Mouse (Mus musculus) limb, embryonic 10.5 days (tissue): ENCODE measurements around the gene Macrod2. TPM values are rescaled to one million over a fixed set of nuclear protein-coding genes. Genes with fewer than 3 reads are reported as not detected.

Experiments
- DNase-seq: peaks from one replicate; pipeline ENCODE4 v3.0.0-alpha.2; 2017; ENCODE audit warnings: low spot score
- H3K27ac ChIP-seq: fragments of 300-500 bp; sonication (generic); 2 replicates; pipeline ENCODE4 v1.5.1; 2016; ENCODE audit warnings: mild to moderate bottlenecking
- H3K27me3 ChIP-seq: fragments of 300-500 bp; sonication (generic); 2 replicates; pipeline ENCODE4 v1.6.1; 2016; ENCODE audit warnings: low read depth, mild to moderate bottlenecking; ENCODE audit not compliant: poor library complexity, severe bottlenecking
- H3K36me3 ChIP-seq: fragments of 300-500 bp; sonication (generic); 2 replicates; pipeline ENCODE4 v1.6.1; 2016; ENCODE audit warnings: mild to moderate bottlenecking, moderate library complexity
- H3K4me1 ChIP-seq: fragments of 300-500 bp; sonication (generic); 2 replicates; pipeline ENCODE4 v1.6.1; 2016
- H3K4me3 ChIP-seq: fragments of 300-500 bp; sonication (generic); 2 replicates; pipeline ENCODE4 v1.5.1; 2016; ENCODE audit warnings: mild to moderate bottlenecking, moderate library complexity
- H3K9me3 ChIP-seq: fragments of 300-500 bp; sonication (generic); replicated peaks from 2 replicates; pipeline ENCODE4 v1.6.1; 2016; ENCODE audit warnings: mild to moderate bottlenecking
- WGBS: fragments of 180-500 bp; shearing (Covaris S2); methylation state at CpG from one replicate; pipeline ENCODE4 v1.1.7; 2016; 5-methylcytosine and 5-hydroxymethylcytosine counted together
- polyA plus RNA-seq: library from polyadenylated mRNA; unstranded; fragments of >200 nt; fragmentation: Nextera tagmentation; extraction: Ambion mirVana; gene quantifications from 2 replicates; pipeline ENCODE4 v1.2.1, GENCODE M21; 2016

Gene Macrod2
- polyA plus RNA-seq, 1 experiment from 2014 or later, result 42.7 TPM

DNA sequence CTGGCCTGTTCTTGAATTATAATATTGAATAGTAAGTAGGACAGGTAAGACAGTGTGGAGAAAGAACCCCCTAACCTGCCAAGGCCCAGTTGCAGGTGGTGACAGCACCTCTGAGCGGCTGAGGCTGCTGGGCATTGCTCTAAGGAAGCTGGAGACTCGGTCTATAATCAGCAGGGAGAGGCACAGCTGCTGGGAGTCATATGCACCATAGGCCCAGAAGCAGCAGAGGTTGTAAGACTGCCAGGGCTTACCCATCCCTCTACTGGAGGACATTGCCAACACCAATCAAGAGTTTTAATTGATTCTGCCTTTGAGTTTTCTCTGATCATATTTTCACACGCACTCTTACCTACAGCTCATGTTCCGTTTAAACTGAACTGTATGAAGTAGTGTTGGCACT, 869.5 kb downstream of the Macrod2 start:
- Histone ChIP-seq H3K36me3 (no peaks in the 10 kb centered on the region), H3K27ac (no peak overlapping the region), H3K27me3 (no peaks in the 10 kb centered on the region), H3K4me1 (peaks cover 15% of the 10 kb centered on the region; the same call in 1 of the 2 replicates), H3K9me3 (no peaks in the 10 kb centered on the region), H3K4me3 (no peak overlapping the region)
- WGBS, result 82% methylated on average over 4 of the region's 4 CpGs
- DNase-seq, result no peak

- no peak for DNase-seq
Observed at GRCm38 (mm10) chr2:141266591-141266990, 871.5 kb downstream of the Macrod2 start.

DNA sequence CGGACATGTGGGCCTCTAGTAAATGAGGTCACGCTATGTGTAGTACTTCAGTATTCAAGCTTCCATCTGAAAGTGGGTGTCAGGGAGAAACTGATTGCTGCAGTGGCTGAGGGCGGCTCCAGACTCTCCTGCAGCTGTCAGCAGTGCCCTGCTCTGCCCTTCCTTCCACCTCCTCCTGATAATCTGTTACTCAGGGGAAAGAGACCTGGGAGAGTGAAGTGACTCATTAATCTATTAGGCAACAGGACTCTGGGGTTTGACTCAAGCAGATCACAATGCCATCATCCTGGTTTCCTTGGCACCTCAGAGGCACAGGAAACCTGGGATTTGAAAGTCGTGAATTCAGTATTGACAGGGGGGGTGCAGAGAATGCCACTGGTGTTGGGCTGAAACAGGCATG, 876.4 kb downstream of the Macrod2 start:
- Histone ChIP-seq H3K9me3 (no peaks in the 10 kb centered on the region), H3K4me1 (peaks cover 32% of the 10 kb centered on the region), H3K27me3 (no peaks in the 10 kb centered on the region), H3K36me3 (no peaks in the 10 kb centered on the region), H3K27ac (peak overlapping the region; percentile 66; the same call in 1 of the 2 replicates), H3K4me3 (no peak overlapping the region)
- peak; percentile 35 for DNase-seq
- WGBS, result 27% methylated on average over 4 of the region's 4 CpGs

More at GRCm38 (mm10) chr2:141266591-141266990, 871.5 kb downstream of the Macrod2 start:
- H3K4me1 ChIP-seq, result peaks cover 18% of the 10 kb centered on the region
- H3K27ac ChIP-seq, result no peak overlapping the region
- no peak overlapping the region for H3K4me3 ChIP-seq
- H3K36me3 ChIP-seq, result no peaks in the 10 kb centered on the region
- no peaks in the 10 kb centered on the region for H3K27me3 ChIP-seq
- H3K9me3 ChIP-seq, result no peaks in the 10 kb centered on the region

- H3K4me1 ChIP-seq, result peaks cover 24% of the 10 kb centered on the region
- no peaks in the 10 kb centered on the region for H3K36me3 ChIP-seq
- no peaks in the 10 kb centered on the region for H3K27me3 ChIP-seq
- no peak for DNase-seq
- no peak overlapping the region; the same call in 1 of the 2 replicates for H3K27ac ChIP-seq
- H3K4me3 ChIP-seq, result no peak overlapping the region
- no peaks in the 10 kb centered on the region for H3K9me3 ChIP-seq
- WGBS, result 31% methylated on average over 4 of the region's 4 CpGs
Observed at GRCm38 (mm10) chr2:141272966-141273365, 877.9 kb downstream of the Macrod2 start.

GRCm38 (mm10) chr2:141274262-141274661, 879.2 kb downstream of the Macrod2 start:
- Histone ChIP-seq H3K4me3 (no peak overlapping the region), H3K4me1 (peaks cover 24% of the 10 kb centered on the region), H3K27ac (no peak overlapping the region), H3K9me3 (no peaks in the 10 kb centered on the region), H3K27me3 (no peaks in the 10 kb centered on the region), H3K36me3 (no peaks in the 10 kb centered on the region)
- WGBS, result 90% methylated on average over 2 of the region's 2 CpGs
- DNase-seq, result no peak

DNA sequence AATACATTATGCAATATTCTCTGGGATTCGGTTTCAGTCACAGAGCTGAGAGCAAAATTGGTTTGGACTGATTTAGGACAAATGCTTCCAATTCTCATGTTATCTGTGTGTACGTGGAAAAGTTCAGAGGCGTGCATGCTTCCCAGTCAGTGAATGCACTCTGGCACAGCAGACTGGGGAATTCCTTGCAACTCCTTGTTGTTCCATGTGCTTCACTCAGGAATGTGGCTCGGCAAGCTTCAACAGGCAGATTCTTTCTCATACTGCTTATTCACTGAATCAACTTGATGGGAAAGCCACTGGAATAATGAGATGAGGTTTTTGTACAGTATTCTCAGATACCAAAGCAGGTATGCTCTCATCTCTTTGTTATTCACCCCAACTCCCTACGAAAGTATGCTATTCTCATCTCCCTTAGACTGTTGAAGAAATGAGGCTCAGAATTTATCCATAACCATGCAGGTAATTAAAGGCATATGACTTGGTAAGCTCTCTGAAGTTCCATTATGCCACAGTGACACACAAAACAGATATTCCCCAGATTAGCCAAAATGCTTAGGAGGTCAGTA, 884.1 kb downstream of the Macrod2 start:
- no peak for DNase-seq
- Histone ChIP-seq H3K36me3 (no peaks in the 10 kb centered on the region), H3K9me3 (no peaks in the 10 kb centered on the region), H3K27me3 (no peaks in the 10 kb centered on the region), H3K4me3 (no peak overlapping the region), H3K4me1 (peaks cover 6% of the 10 kb centered on the region), H3K27ac (0 out of 2 replicates have a peak overlapping the region, but pooled peaks have one; percentile 6)
- WGBS, result 63% methylated on average over 5 of the region's 5 CpGs

GRCm38 (mm10) chr2:141280817-141281216, 885.7 kb downstream of the Macrod2 start:
- H3K27ac ChIP-seq, result no peak overlapping the region
- no peaks in the 10 kb centered on the region for H3K36me3 ChIP-seq
- no peaks in the 10 kb centered on the region for H3K27me3 ChIP-seq
- H3K4me3 ChIP-seq, result no peak overlapping the region
- DNase-seq, result no peak
- H3K4me1 ChIP-seq, result peaks cover 6% of the 10 kb centered on the region
- 89% methylated on average over 1 of the region's 1 CpGs for WGBS
- H3K9me3 ChIP-seq, result no peaks in the 10 kb centered on the region

GRCm38 (mm10) chr2:141286110-141286747, 891.1 kb downstream of the Macrod2 start:
- Histone ChIP-seq H3K36me3 (no peaks in the 10 kb centered on the region), H3K4me1 (peaks cover 37% of the 10 kb centered on the region), H3K27ac (peak overlapping the region; percentile 30; the same call in 1 of the 2 replicates), H3K9me3 (no peaks in the 10 kb centered on the region), H3K4me3 (no peak overlapping the region), H3K27me3 (no peaks in the 10 kb centered on the region)
- 67% methylated on average over 7 of the region's 7 CpGs for WGBS
- no peak for DNase-seq

- H3K9me3 ChIP-seq, result no peaks in the 10 kb centered on the region
- H3K4me3 ChIP-seq, result no peak overlapping the region
- no peaks in the 10 kb centered on the region for H3K27me3 ChIP-seq
- DNase-seq, result no peak
- peak overlapping the region; percentile 43; the same call in 1 of the 2 replicates for H3K27ac ChIP-seq
- peaks cover 54% of the 10 kb centered on the region for H3K4me1 ChIP-seq
- no peaks in the 10 kb centered on the region for H3K36me3 ChIP-seq
- WGBS, result 48% methylated on average over 7 of the region's 7 CpGs
Observed at GRCm38 (mm10) chr2:141288494-141288893, 893.4 kb downstream of the Macrod2 start.

GRCm38 (mm10) chr2:141289059-141289713, 894.1 kb downstream of the Macrod2 start:
- H3K27ac ChIP-seq, result peak overlapping the region; percentile 17; the same call in 1 of the 2 replicates
- H3K27me3 ChIP-seq, result no peaks in the 10 kb centered on the region
- H3K36me3 ChIP-seq, result no peaks in the 10 kb centered on the region
- no peaks in the 10 kb centered on the region for H3K9me3 ChIP-seq
- WGBS, result 42% methylated on average over 2 of the region's 2 CpGs
- H3K4me1 ChIP-seq, result peaks cover 58% of the 10 kb centered on the region
- no peak for DNase-seq
- no peak overlapping the region for H3K4me3 ChIP-seq

DNA sequence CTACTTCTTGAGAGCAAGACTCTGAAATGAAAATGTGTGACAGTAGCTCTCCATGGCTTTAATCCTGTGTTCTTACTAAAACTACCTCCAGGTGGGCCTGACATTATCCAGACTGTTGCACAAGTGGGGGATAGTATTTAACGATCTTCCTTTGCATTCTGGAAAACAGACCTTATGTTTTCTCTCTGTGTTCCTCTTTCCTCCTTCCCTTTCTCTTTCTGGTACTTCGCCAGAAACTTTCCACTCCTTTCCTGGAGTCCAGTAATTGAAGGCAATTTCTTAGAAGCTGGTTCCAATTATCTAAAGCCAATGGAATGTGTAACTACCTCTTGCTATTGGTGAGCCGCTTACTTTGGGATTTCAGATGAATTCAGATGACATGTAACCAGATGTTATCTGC, 897.7 kb downstream of the Macrod2 start:
- no peak overlapping the region for H3K4me3 ChIP-seq
- no peaks in the 10 kb centered on the region for H3K9me3 ChIP-seq
- WGBS, result 15% methylated on average over 3 of the region's 3 CpGs
- no peaks in the 10 kb centered on the region for H3K36me3 ChIP-seq
- H3K4me1 ChIP-seq, result peaks cover 46% of the 10 kb centered on the region
- DNase-seq, result peak; percentile 55
- no peaks in the 10 kb centered on the region for H3K27me3 ChIP-seq
- H3K27ac ChIP-seq, result peak overlapping the region; percentile 61

DNA sequence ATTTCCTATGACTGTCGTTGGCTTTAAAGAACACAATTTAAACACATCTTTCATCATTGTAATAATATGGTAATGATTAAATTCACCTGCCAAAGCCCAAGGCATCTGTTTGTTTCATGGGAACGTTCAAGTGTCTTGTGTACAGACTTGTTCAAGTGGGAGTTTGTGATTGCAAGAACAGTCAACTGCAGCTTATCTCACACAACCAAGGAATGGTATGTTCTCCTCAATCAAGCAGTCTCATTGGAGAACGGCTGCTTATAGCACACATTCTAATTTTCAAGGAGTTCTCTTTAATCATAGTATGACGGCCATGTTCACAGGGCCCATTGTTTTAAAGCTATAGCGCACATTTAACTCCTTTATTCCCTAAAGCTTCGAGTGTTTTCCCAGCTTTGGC, 904.1 kb downstream of the Macrod2 start:
- H3K4me1 ChIP-seq, result peaks cover 17% of the 10 kb centered on the region; the same call in 1 of the 2 replicates
- H3K36me3 ChIP-seq, result no peaks in the 10 kb centered on the region
- no peaks in the 10 kb centered on the region for H3K27me3 ChIP-seq
- no peak for DNase-seq
- WGBS, result 74% methylated on average over 6 of the region's 6 CpGs
- H3K4me3 ChIP-seq, result no peak overlapping the region
- no peaks in the 10 kb centered on the region for H3K9me3 ChIP-seq
- H3K27ac ChIP-seq, result no peak overlapping the region

DNA sequence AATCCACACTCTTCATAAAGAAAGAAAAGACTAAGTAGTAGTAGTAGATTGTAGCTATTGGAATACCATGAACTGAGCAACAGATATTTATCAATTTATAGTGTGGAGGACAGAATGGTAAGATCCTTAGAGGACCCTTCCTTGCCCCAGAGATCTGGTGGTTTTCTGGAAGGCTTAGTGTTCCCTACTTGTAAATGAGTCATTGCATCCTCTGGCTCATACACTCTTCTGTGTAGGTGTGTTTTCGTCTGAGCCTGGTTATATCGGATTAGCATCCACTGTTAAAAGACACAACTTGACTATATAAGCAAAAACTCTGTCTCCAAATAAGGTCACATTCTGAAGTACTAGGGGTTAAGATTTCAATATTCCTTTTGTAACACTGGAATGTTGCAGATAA, 905.9 kb downstream of the Macrod2 start:
- Histone ChIP-seq H3K36me3 (no peaks in the 10 kb centered on the region), H3K4me1 (peaks cover 17% of the 10 kb centered on the region; the same call in 1 of the 2 replicates), H3K4me3 (no peak overlapping the region), H3K27me3 (no peaks in the 10 kb centered on the region), H3K27ac (no peak overlapping the region), H3K9me3 (no peaks in the 10 kb centered on the region)
- no peak for DNase-seq
- WGBS, result 94% methylated on average over 2 of the region's 2 CpGs
